Mouse (Mus musculus) kidney, postnatal 0 days (tissue): ENCODE results near the gene Pcbp4. TPM values are rescaled to one million over a fixed set of nuclear protein-coding genes. Genes with fewer than 3 reads are reported as not detected.
"Not testable (repeated sequence)": the region's sequence is repeated elsewhere in the genome, so short reads cannot be mapped to it uniquely, and the experiment has no call there.

ENCODE experiments used
- ATAC-seq: fragments of 200-750 bp; cut with Nextera tagmentation; replicated peaks from 2 replicates; pipeline ENCODE4 v1.8.0; 2017; ENCODE audit warnings: low read depth, moderate number of reproducible peaks, moderate TSS enrichment, moderate library complexity; ENCODE audit not compliant: low FRiP score
- DNase-seq: peaks from one replicate; pipeline ENCODE4 v3.0.0-alpha.2; 2016; ENCODE audit warnings: low spot score
- H3K27ac ChIP-seq: fragments of 300-500 bp; sonication (generic); 2 replicates; pipeline ENCODE4 v1.5.1; 2014; ENCODE audit warnings: mild to moderate bottlenecking
- H3K27me3 ChIP-seq: fragments of 300-500 bp; sonication (generic); 2 replicates; pipeline ENCODE4 v1.6.1; 2014; ENCODE audit warnings: low read length, mixed read lengths; ENCODE audit not compliant: insufficient read depth
- H3K36me3 ChIP-seq: fragments of 300-500 bp; sonication (generic); 2 replicates; pipeline ENCODE4 v1.6.1; 2014; ENCODE audit warnings: low read length, mixed read lengths; ENCODE audit not compliant: insufficient read depth
- H3K4me1 ChIP-seq: fragments of 300-500 bp; sonication (generic); replicated peaks from 2 replicates; pipeline ENCODE4 v1.6.1; 2014; ENCODE audit warnings: antibody characterized with exemption, low read length, mixed read lengths; ENCODE audit not compliant: insufficient read depth
- H3K4me2 ChIP-seq: fragments of 300-500 bp; sonication (generic); 2 replicates; pipeline ENCODE4 v1.6.1; 2014; ENCODE audit warnings: mild to moderate bottlenecking, low read length, moderate library complexity, mixed read lengths
- H3K4me3 ChIP-seq: fragments of 300-500 bp; sonication (generic); replicated peaks from 2 replicates; pipeline ENCODE4 v1.5.1; 2014; ENCODE audit warnings: low read depth, low read length
- H3K9ac ChIP-seq: fragments of 300-500 bp; sonication (generic); 2 replicates; pipeline ENCODE4 v1.6.1; 2014; ENCODE audit warnings: low read depth, low read length
- H3K9me3 ChIP-seq: fragments of 300-500 bp; sonication (generic); replicated peaks from 2 replicates; pipeline ENCODE4 v1.6.1; 2016; ENCODE audit warnings: low read length, inconsistent platforms, mixed read lengths
- CTCF ChIP-seq: IDR thresholded peaks from 2 replicates; pipeline ENCODE4 v1.5.1; 2016; ENCODE audit warnings: antibody characterized with exemption, low read depth, mild to moderate bottlenecking, moderate library complexity
- WGBS: fragments of 180-500 bp; shearing (Covaris S2); extraction: QIAGEN DNeasy Blood & Tissue Kit; methylation state at CpG from one replicate; pipeline ENCODE4 v1.1.7; 2014; 5-methylcytosine and 5-hydroxymethylcytosine counted together
- polyA plus RNA-seq: library from polyadenylated mRNA; unstranded; fragments of >200 nt; fragmentation: Nextera tagmentation; extraction: Ambion mirVana; gene quantifications from 2 replicates; pipeline ENCODE4 v1.2.1, GENCODE M21; 2015

Pcbp4 gene
- polyA plus RNA-seq, 1 experiment from 2014 or later: 78.6 TPM

GRCm38 (mm10) chr9:106480541-106480940 is 27.4 kb downstream of the Pcbp4 start:
- Histone ChIP-seq H3K27ac (no peak overlapping the region), H3K4me2 (no peak overlapping the region), H3K9ac (no peak overlapping the region), H3K27me3 (no peaks in the 10 kb centered on the region), H3K4me1 (no peaks in the 10 kb centered on the region; the same call in 1 of the 2 replicates), H3K9me3 (no peaks in the 10 kb centered on the region), H3K36me3 (peaks cover 34% of the 10 kb centered on the region; the same call in 1 of the 2 replicates), H3K4me3 (no peak overlapping the region)
- 96% methylated on average over 7 of the region's 7 CpGs for WGBS
- no peak for TF ChIP-seq CTCF
- DNase-seq: no peak
- no peak for ATAC-seq

DNA sequence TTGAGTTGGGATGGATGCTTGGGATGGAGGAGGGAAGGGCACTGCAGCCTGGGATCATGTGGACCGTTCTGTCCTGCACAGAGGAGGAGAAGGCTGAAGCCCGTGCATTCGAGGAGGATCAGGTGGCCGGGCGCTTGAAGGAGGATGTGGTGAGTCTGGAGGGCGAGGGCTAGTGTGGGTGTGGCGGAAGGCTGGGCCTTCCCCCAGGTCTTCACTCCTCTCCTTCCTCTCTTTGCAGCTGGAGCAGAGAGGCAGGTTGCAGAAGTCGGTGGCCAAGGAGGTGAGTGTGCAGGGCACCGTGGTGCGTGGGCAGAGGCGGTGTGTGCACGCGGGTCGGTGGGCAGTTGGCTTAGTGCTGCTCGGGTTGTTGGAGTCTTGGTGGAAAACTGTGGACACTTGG is 28.0 kb downstream of the Pcbp4 start:
- Histone ChIP-seq H3K4me1 (no peaks in the 10 kb centered on the region; the same call in 1 of the 2 replicates), H3K36me3 (peaks cover 34% of the 10 kb centered on the region; the same call in 1 of the 2 replicates), H3K27me3 (no peaks in the 10 kb centered on the region), H3K27ac (no peak overlapping the region), H3K9ac (no peak overlapping the region), H3K9me3 (no peaks in the 10 kb centered on the region), H3K4me2 (no peak overlapping the region), H3K4me3 (no peak overlapping the region)
- WGBS: 78% methylated on average over 15 of the region's 15 CpGs
- no peak for TF ChIP-seq CTCF
- DNase-seq: no peak
- ATAC-seq: no peak

DNA sequence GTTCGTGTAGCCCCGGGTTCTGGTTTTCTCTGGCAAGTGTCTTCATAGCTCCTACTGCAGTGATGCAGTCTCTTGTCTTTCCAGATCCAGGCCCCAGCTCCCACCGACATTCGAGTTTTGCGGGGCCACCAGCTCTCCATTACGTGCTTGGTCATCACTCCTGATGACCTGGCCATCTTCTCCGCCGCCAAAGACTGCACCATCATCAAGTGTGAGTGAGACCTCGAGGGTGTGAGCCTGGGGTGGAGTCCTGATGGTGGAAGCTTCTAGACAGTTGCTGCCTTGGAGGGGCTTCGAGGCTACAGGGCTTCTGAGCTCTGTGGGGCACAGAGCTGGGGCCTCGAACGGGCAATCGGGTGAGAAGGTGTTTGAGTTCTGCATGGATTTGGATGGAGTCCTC is 28.6 kb downstream of the Pcbp4 start:
- no peak for DNase-seq
- H3K9ac ChIP-seq: no peak overlapping the region
- peaks cover 34% of the 10 kb centered on the region; the same call in 1 of the 2 replicates for H3K36me3 ChIP-seq
- H3K27ac ChIP-seq: no peak overlapping the region
- no peaks in the 10 kb centered on the region; the same call in 1 of the 2 replicates for H3K4me1 ChIP-seq
- no peak for TF ChIP-seq CTCF
- no peak overlapping the region for H3K4me2 ChIP-seq
- H3K4me3 ChIP-seq: no peak overlapping the region
- 93% methylated on average over 13 of the region's 13 CpGs for WGBS
- H3K27me3 ChIP-seq: no peaks in the 10 kb centered on the region
- no peaks in the 10 kb centered on the region for H3K9me3 ChIP-seq
- no peak for ATAC-seq

DNA sequence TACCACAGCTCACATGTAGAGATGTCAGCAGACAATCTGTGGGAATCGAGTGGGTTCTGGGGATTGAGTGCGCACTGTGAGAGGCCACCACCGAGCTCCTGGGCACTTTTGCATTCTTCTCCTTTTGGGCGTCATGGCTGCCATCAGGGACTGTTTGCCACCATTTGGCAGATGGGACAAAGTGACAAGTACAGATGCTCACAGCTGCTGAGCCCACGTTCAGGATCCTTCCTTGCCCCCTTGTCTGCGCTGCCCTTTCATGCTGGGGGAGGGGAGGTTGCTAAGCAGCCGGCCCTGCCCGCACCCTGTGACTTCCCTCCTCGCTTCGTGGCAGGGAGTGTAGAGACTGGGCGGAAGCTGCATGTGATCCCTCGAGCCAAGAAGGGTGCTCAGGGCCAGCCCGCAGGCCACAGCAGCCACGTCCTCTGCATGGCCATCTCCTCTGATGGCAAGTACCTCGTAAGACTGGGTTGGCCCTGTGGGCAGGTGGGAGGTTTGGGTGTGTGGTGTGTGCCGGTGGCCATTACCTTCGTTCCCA is 29.6 kb downstream of the Pcbp4 start:
- 84% methylated on average over 17 of the region's 17 CpGs for WGBS
- Histone ChIP-seq H3K4me1 (no peaks in the 10 kb centered on the region; the same call in 1 of the 2 replicates), H3K9ac (no peak overlapping the region), H3K36me3 (peaks cover 34% of the 10 kb centered on the region; the same call in 1 of the 2 replicates), H3K9me3 (no peaks in the 10 kb centered on the region), H3K4me3 (no peak overlapping the region), H3K4me2 (no peak overlapping the region), H3K27me3 (no peaks in the 10 kb centered on the region), H3K27ac (no peak overlapping the region)
- DNase-seq (no peak), ATAC-seq (no peak)
- no peak for TF ChIP-seq CTCF

- ATAC-seq (no peak), DNase-seq (no peak)
- Histone ChIP-seq H3K4me3 (no peak overlapping the region), H3K4me1 (no peaks in the 10 kb centered on the region), H3K9ac (no peak overlapping the region), H3K36me3 (peaks cover 34% of the 10 kb centered on the region; the same call in 1 of the 2 replicates), H3K27me3 (no peaks in the 10 kb centered on the region), H3K4me2 (no peak overlapping the region), H3K9me3 (no peaks in the 10 kb centered on the region), H3K27ac (no peak overlapping the region)
- TF ChIP-seq CTCF: no peak
- WGBS: 97% methylated on average over 10 of the region's 10 CpGs
Measured at GRCm38 (mm10) chr9:106483136-106483535, 30.0 kb downstream of the Pcbp4 start.

- peaks cover 34% of the 10 kb centered on the region; the same call in 1 of the 2 replicates for H3K36me3 ChIP-seq
- H3K4me3 ChIP-seq: no peak overlapping the region
- DNase-seq (no peak), ATAC-seq (no peak)
- 92% methylated on average over 17 of the region's 17 CpGs for WGBS
- no peak overlapping the region for H3K27ac ChIP-seq
- no peak overlapping the region for H3K9ac ChIP-seq
- no peak overlapping the region for H3K4me2 ChIP-seq
- no peak for TF ChIP-seq CTCF
- H3K27me3 ChIP-seq: no peaks in the 10 kb centered on the region
- H3K4me1 ChIP-seq: no peaks in the 10 kb centered on the region
- no peaks in the 10 kb centered on the region for H3K9me3 ChIP-seq
Measured at GRCm38 (mm10) chr9:106483606-106484005, 30.5 kb downstream of the Pcbp4 start.

DNA sequence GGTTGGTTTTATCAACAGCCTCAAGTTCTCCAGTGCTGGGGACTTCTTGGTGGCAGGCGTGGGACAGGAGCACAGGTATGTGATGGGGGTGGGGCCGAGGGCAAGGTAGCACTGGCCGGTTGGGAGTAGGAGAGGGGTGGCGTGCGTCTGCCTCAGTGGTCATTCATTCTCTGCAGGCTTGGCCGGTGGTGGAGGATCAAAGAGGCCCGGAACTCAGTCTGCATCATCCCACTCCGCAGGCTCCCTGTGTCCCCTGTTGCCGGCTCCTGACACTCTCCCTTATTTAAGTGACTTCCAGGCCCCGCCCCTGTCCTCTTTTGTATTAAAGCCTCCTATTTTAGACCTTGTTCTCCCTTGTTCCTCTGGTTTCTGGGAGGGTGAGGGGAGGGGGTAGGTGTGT is 32.0 kb downstream of the Pcbp4 start:
- TF ChIP-seq CTCF: no peak
- Histone ChIP-seq H3K27ac (no peak overlapping the region), H3K9ac (no peak overlapping the region), H3K4me3 (no peak overlapping the region), H3K9me3 (no peaks in the 10 kb centered on the region), H3K27me3 (no peaks in the 10 kb centered on the region), H3K36me3 (peaks cover 34% of the 10 kb centered on the region; the same call in 1 of the 2 replicates), H3K4me1 (no peaks in the 10 kb centered on the region), H3K4me2 (no peak overlapping the region)
- ATAC-seq (no peak), DNase-seq (no peak)
- WGBS: 82% methylated on average over 10 of the region's 10 CpGs

DNA sequence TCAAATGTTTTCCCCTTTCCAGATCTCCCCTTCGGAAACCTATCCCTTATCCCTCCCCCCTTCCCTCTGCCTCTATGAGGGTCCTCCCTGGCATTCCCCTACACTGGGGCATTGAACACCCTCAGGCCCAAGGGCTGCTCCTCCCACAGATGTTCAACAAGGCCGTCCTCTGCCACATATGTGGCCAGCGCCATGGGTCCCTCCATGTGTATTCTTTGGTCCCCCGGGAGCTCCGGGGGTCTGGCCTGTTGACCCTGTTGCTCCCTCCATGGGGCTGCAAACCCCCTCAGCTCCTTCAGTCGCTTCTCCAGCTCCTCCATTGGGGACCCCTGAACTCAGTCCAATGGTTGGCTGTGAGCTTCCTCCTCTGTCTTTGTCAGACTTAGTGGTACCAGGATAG is 34.5 kb downstream of the Pcbp4 start:
- H3K27ac ChIP-seq, H3K4me2 ChIP-seq, H3K4me1 ChIP-seq, H3K9ac ChIP-seq, H3K4me3 ChIP-seq, H3K27me3 ChIP-seq, ATAC-seq, DNase-seq, H3K9me3 ChIP-seq: not testable (repeated sequence)
- peaks cover 24% of the 10 kb centered on the region; the same call in 1 of the 2 replicates for H3K36me3 ChIP-seq
- 81% methylated on average over 6 of the region's 6 CpGs for WGBS
